Mouse (Mus musculus) hindbrain, embryonic 10.5 days (tissue): ENCODE results near the gene 1700008P02Rik. TPM values are rescaled to one million over a fixed set of nuclear protein-coding genes. Genes with fewer than 3 reads are reported as not detected.
"Not testable (repeated sequence)": the region's sequence is repeated elsewhere in the genome, so short reads cannot be mapped to it uniquely, and the experiment has no call there.

Experiments used
- DNase-seq: peaks from one replicate; pipeline ENCODE4 v3.0.0-alpha.2; 2017; ENCODE audit warnings: low spot score
- H3K27ac ChIP-seq: fragments of 300-500 bp; sonication (generic); 2 replicates; pipeline ENCODE4 v1.5.1; 2016; ENCODE audit warnings: mild to moderate bottlenecking, moderate library complexity
- H3K27me3 ChIP-seq: fragments of 300-500 bp; sonication (generic); 2 replicates; pipeline ENCODE4 v1.6.1; 2016; ENCODE audit warnings: mild to moderate bottlenecking; ENCODE audit not compliant: poor library complexity, insufficient read depth, severe bottlenecking
- H3K36me3 ChIP-seq: fragments of 300-500 bp; sonication (generic); 2 replicates; pipeline ENCODE4 v1.6.1; 2016; ENCODE audit warnings: mild to moderate bottlenecking, moderate library complexity
- H3K4me1 ChIP-seq: fragments of 300-500 bp; sonication (generic); replicated peaks from 2 replicates; pipeline ENCODE4 v1.6.1; 2016; ENCODE audit warnings: mild to moderate bottlenecking
- H3K4me3 ChIP-seq: fragments of 300-500 bp; sonication (generic); 2 replicates; pipeline ENCODE4 v1.5.1; 2016; ENCODE audit warnings: mild to moderate bottlenecking, moderate library complexity
- H3K9me3 ChIP-seq: fragments of 300-500 bp; sonication (generic); 2 replicates; pipeline ENCODE4 v1.6.1; 2016; ENCODE audit warnings: mild to moderate bottlenecking, moderate library complexity
- WGBS: fragments of 180-500 bp; shearing (Covaris S2); methylation state at CpG from one replicate; pipeline ENCODE4 v1.1.7; 2016; 5-methylcytosine and 5-hydroxymethylcytosine counted together
- polyA plus RNA-seq: library from polyadenylated mRNA; unstranded; fragments of >200 nt; fragmentation: Nextera tagmentation; extraction: Ambion mirVana; gene quantifications from 2 replicates; pipeline ENCODE4 v1.2.1, GENCODE M21; 2016

Gene 1700008P02Rik
- polyA plus RNA-seq = not detected in 2 replicates

DNA sequence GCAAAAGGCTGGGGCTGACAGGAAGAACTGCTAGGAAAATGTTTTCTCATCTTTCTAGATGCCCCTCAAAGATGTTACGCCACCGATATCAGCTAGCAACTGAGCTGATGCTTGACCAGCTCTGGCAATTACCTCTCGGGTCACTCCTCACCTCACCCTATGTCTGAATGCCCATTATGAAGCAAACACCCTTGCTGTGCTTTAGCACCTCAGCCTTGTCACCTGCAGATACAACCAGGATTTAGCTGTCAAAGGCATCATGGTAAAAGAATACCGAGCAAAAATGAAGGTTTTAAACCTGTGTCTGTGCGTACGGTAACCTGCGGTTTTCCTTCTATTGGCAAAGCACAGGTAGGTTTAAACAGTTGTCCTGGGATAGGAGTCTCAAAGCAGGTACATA lies at the start of gene 1700008P02Rik:
Gene 1700008P02Rik (minus strand): TSS at position 101 of the 400 bp plus-strand sequence.
- Histone ChIP-seq H3K4me1 (no peaks in the 10 kb centered on the region), H3K27ac (no peak within 1 kb of the TSS), H3K9me3 (no peaks in the 10 kb centered on the region), H3K36me3 (no peaks in the 10 kb centered on the region), H3K27me3 (no peaks in the 10 kb centered on the region), H3K4me3 (no peak within 1 kb of the TSS)
- DNase-seq = no peak
- WGBS = 92% methylated on average over 7 of the region's 7 CpGs

- Histone ChIP-seq H3K4me3 (no peak overlapping the region), H3K4me1 (no peaks in the 10 kb centered on the region), H3K27ac (no peak overlapping the region), H3K27me3 (no peaks in the 10 kb centered on the region), H3K9me3 (no peaks in the 10 kb centered on the region), H3K36me3 (no peaks in the 10 kb centered on the region)
- no peak for DNase-seq
- 90% methylated on average over 2 of the region's 2 CpGs for WGBS
These were observed 29.2 kb upstream of the 1700008P02Rik start for GRCm38 (mm10) chr3:6649411-6649810.

- H3K4me1 ChIP-seq, H3K27ac ChIP-seq, H3K9me3 ChIP-seq, H3K4me3 ChIP-seq, DNase-seq, H3K36me3 ChIP-seq, H3K27me3 ChIP-seq: not testable (repeated sequence)
These were observed 17.9 kb upstream of the 1700008P02Rik start for GRCm38 (mm10) chr3:6638151-6638550.

GRCm38 (mm10) chr3:6634256-6634655 lies 14.0 kb upstream of the 1700008P02Rik start:
- Histone ChIP-seq H3K36me3 (no peaks in the 10 kb centered on the region), H3K4me1 (no peaks in the 10 kb centered on the region), H3K27me3 (no peaks in the 10 kb centered on the region), H3K9me3 (no peaks in the 10 kb centered on the region), H3K4me3 (no peak overlapping the region), H3K27ac (no peak overlapping the region)
- no peak for DNase-seq

DNA sequence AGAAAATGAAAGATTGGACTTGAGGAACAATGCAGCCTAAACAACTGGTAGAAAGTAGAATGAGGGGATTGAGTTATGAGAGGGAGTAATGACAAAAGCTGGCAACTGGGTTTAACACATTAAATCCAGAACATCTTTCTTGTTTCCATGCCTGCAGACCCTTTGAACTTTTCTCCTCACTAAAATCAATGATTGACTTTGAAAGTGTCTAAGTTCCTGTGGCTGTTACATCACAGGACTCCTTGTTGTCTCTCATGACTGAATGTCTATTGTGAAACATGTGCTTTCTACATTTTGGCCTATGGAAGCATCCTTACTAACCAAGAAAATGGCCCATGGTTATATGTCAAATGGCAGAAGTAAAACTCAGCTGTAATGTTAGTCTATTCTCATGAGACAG lies 2.4 kb downstream of the 1700008P02Rik start:
- Histone ChIP-seq H3K27me3 (no peaks in the 10 kb centered on the region), H3K4me3 (no peak overlapping the region), H3K27ac (no peak overlapping the region), H3K9me3 (no peaks in the 10 kb centered on the region), H3K4me1 (no peaks in the 10 kb centered on the region), H3K36me3 (no peaks in the 10 kb centered on the region)
- no peak for DNase-seq
